Mouse (Mus musculus) liver, adult 2 months (tissue): ENCODE measurements at regions not wholly inside any gene's neighbourhood (a gene's known extent, or its start where the extent isn't known, plus 50 kb on each side); places are given as distances from the start of the nearest gene placed in this dataset.

Experiments
- DNase-seq: peaks from one replicate; pipeline ENCODE4 v3.0.0-alpha.2; 2011; ENCODE audit warnings: low read depth, low spot score; ENCODE audit errors: extremely low read depth
- H3K27ac ChIP-seq: fragments of 200-500 bp; replicated peaks from 2 replicates; pipeline ENCODE4 v1.5.1; 2012; ENCODE audit warnings: low read depth, mild to moderate bottlenecking, control low read depth, inconsistent platforms, low read length; ENCODE audit not compliant: insufficient read depth
- H3K27me3 ChIP-seq: fragments of 200-500 bp; 2 replicates; pipeline ENCODE4 v1.6.1; 2012; ENCODE audit warnings: mild to moderate bottlenecking, moderate library complexity, low read length, inconsistent platforms; ENCODE audit not compliant: control insufficient read depth, insufficient read depth
- H3K36me3 ChIP-seq: fragments of 200-500 bp; 2 replicates; pipeline ENCODE4 v1.6.1; 2012; ENCODE audit warnings: low read length, inconsistent platforms; ENCODE audit not compliant: control insufficient read depth, insufficient read depth
- H3K4me1 ChIP-seq: fragments of 200-500 bp; 2 replicates; pipeline ENCODE4 v1.6.1; 2011; ENCODE audit warnings: low read length; ENCODE audit not compliant: control insufficient read depth, insufficient read depth
- H3K4me3 ChIP-seq: fragments of 200-500 bp; 2 replicates; pipeline ENCODE4 v1.5.1; 2011; ENCODE audit warnings: low read depth, mild to moderate bottlenecking, control low read depth, low read length, moderate library complexity; ENCODE audit not compliant: insufficient read depth
- H3K79me2 ChIP-seq: fragments of 200-500 bp; 2 replicates; pipeline ENCODE4 v1.6.1; 2012; ENCODE audit warnings: inconsistent platforms, mild to moderate bottlenecking, low read length, moderate library complexity; ENCODE audit not compliant: control insufficient read depth, insufficient read depth
- H3K9ac ChIP-seq: fragments of 200-500 bp; 2 replicates; pipeline ENCODE4 v1.6.1; 2012; ENCODE audit warnings: low read depth, mild to moderate bottlenecking, control low read depth, inconsistent platforms, low read length
- CTCF ChIP-seq: fragments of 200-500 bp; IDR thresholded peaks from 2 replicates; pipeline ENCODE4 v1.5.1; 2011; ENCODE audit warnings: low read depth, low read length, control low read depth
- POLR2A ChIP-seq: fragments of 200-500 bp; IDR thresholded peaks from 2 replicates; pipeline ENCODE4 v1.6.1; 2011; ENCODE audit warnings: low read length, control low read depth; ENCODE audit not compliant: insufficient read depth; ENCODE audit errors: extremely low read depth
- WGBS: fragments of 180-500 bp; shearing (Covaris S2); methylation state at CpG from one replicate; pipeline ENCODE4 v1.1.7; 2018; 5-methylcytosine and 5-hydroxymethylcytosine counted together

GRCm38 (mm10) chr5:147784159-147784558 lies 58.3 kb upstream of the Flt1 start:
- Histone ChIP-seq H3K4me3 (no peak overlapping the region), H3K36me3 (no peaks in the 10 kb centered on the region), H3K9ac (no peak overlapping the region), H3K27ac (no peak overlapping the region), H3K79me2 (no peaks in the 10 kb centered on the region), H3K4me1 (no peaks in the 10 kb centered on the region), H3K27me3 (no peaks in the 10 kb centered on the region)
- TF ChIP-seq POLR2A (no peak), CTCF (no peak; the same call in 1 of the 2 replicates)
- WGBS: 92% methylated on average over 9 of the region's 9 CpGs
- DNase-seq: no peak

GRCm38 (mm10) chr5:147783476-147783875 lies 57.7 kb upstream of the Flt1 start:
- Histone ChIP-seq H3K4me1 (no peaks in the 10 kb centered on the region), H3K9ac (no peak overlapping the region), H3K4me3 (no peak overlapping the region), H3K27me3 (no peaks in the 10 kb centered on the region), H3K79me2 (no peaks in the 10 kb centered on the region), H3K27ac (no peak overlapping the region), H3K36me3 (no peaks in the 10 kb centered on the region)
- DNase-seq: no peak
- WGBS: 77% methylated on average over 4 of the region's 4 CpGs
- TF ChIP-seq CTCF (no peak), POLR2A (no peak)

- Histone ChIP-seq H3K27ac (no peak overlapping the region), H3K9ac (no peak overlapping the region), H3K27me3 (no peaks in the 10 kb centered on the region), H3K79me2 (no peaks in the 10 kb centered on the region), H3K4me3 (no peak overlapping the region), H3K4me1 (no peaks in the 10 kb centered on the region), H3K36me3 (no peaks in the 10 kb centered on the region)
- TF ChIP-seq CTCF (no peak), POLR2A (no peak)
- 70% methylated on average over 7 of the region's 7 CpGs for WGBS
- DNase-seq: no peak
These were observed 57.0 kb upstream of the Flt1 start for GRCm38 (mm10) chr5:147782761-147783160.

- no peak overlapping the region for H3K4me3 ChIP-seq
- DNase-seq: no peak
- TF ChIP-seq CTCF: no peak
- TF ChIP-seq POLR2A: no peak
These were observed 56.5 kb upstream of the Flt1 start for GRCm38 (mm10) chr5:147782241-147782681.

GRCm38 (mm10) chr5:147781215-147781614 lies 55.4 kb upstream of the Flt1 start:
- Histone ChIP-seq H3K9ac (no peak overlapping the region), H3K27ac (no peak overlapping the region), H3K4me1 (no peaks in the 10 kb centered on the region), H3K79me2 (no peaks in the 10 kb centered on the region), H3K4me3 (no peak overlapping the region), H3K27me3 (no peaks in the 10 kb centered on the region), H3K36me3 (no peaks in the 10 kb centered on the region)
- no peak for TF ChIP-seq POLR2A
- 93% methylated on average over 17 of the region's 17 CpGs for WGBS
- no peak for DNase-seq

More at GRCm38 (mm10) chr5:147782241-147782681, 56.5 kb upstream of the Flt1 start:
- Histone ChIP-seq H3K27ac (no peak overlapping the region), H3K79me2 (no peaks in the 10 kb centered on the region), H3K4me1 (no peaks in the 10 kb centered on the region), H3K27me3 (no peaks in the 10 kb centered on the region), H3K9ac (no peak overlapping the region), H3K36me3 (no peaks in the 10 kb centered on the region)
- 34% methylated on average over 8 of the region's 8 CpGs for WGBS

GRCm38 (mm10) chr5:147778557-147778956 lies 52.7 kb upstream of the Flt1 start:
- Histone ChIP-seq H3K4me1 (no peaks in the 10 kb centered on the region), H3K27ac (no peak overlapping the region), H3K27me3 (no peaks in the 10 kb centered on the region), H3K9ac (no peak overlapping the region), H3K79me2 (no peaks in the 10 kb centered on the region), H3K4me3 (no peak overlapping the region), H3K36me3 (no peaks in the 10 kb centered on the region)
- TF ChIP-seq CTCF (no peak), POLR2A (no peak)
- WGBS: 83% methylated on average over 9 of the region's 9 CpGs
- DNase-seq: no peak
